Mouse (Mus musculus): ENCODE results near the gene Mrln. TPM values are rescaled to one million over a fixed set of nuclear protein-coding genes. Genes with fewer than 3 reads are reported as not detected.
A peak's percentile ranks its signal among the peaks of the same experiment; 100 is the strongest.

Gene Mrln
- 0.94 and 3.6 TPM in 2 replicates for polyA plus RNA-seq (2015; fragmentation: Nextera tagmentation; extraction: Ambion mirVana)

DNA sequence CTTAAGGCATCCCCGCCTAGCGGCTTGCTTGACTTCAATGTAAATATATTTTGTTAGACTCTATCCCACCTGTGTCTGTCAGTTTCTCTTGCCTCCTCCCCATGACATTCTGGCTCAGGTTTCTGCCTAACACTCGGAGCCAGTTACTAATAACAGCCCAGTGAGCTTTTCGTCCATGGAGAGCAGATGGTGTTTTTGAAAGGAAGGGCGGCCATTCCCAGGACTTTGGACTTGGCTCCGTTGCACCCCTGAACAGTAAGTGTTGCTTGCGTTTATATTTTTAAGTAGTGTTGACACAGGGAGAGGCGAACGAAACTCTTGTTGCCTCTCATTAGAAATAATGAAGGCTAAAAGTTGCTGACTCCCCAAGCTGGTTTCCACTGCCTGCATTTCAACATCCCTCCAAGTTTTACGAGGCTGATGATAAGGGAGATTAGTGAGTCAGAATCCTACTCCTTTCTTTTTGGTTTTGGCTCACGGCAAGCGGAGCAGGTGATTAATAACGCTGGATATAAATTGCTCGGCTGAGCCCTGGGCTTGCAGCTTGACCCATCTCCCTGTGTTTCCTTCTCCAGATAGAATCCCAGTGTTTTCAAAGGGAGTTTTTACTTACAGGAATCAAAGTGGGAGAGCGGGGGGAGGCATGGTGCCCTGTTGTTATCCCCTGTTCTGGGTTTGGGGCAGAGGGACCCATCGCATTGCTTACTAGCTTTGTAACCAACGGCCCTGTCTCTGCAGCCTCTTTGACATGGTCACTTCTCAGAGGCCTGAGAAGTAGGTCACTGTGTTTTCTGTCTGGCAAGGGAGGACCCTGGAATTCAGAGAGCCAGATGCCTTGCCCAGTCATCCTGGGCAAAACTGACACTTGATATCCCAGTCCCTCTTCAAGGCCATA, at the start of gene Mrln:
Mrln (plus strand) TSS at position 160 of the 895 bp plus-strand sequence.
- Histone ChIP-seq H3K9ac (ENCODE audit: low read depth, low read length) (no peak within 1 kb of the TSS), H3K4me2 (ENCODE audit: low read length) (no peak within 1 kb of the TSS), H3K9me3 (ENCODE audit: control insufficient read depth, low read length) (no peaks in the 10 kb centered on the region), H3K36me3 (ENCODE audit: control insufficient read depth, insufficient read depth, low read length) (no peaks in the 10 kb centered on the region), H3K4me1 (ENCODE audit: control insufficient read depth, insufficient read depth, low read depth, low read length) (no peaks in the 10 kb centered on the region; the same call in 1 of the 2 replicates), H3K27me3 (replicated peaks; ENCODE audit: control insufficient read depth, insufficient read depth, low read length) (no peaks in the 10 kb centered on the region), H3K27ac (ENCODE audit: low read depth, low read length) (no peak within 1 kb of the TSS), H3K4me3 (ENCODE audit: low read length) (no peak within 1 kb of the TSS)
- WGBS, result 58% methylated on average over 17 of the region's 17 CpGs
- no peak for ATAC-seq

GRCm38 (mm10) chr10:70156431-70157165, 47.9 kb upstream of the Mrln start:
- H3K4me2 ChIP-seq (ENCODE audit: low read length), result no peak overlapping the region
- ATAC-seq, result no peak
- WGBS, result 79% methylated on average over 3 of the region's 3 CpGs
- H3K27me3 ChIP-seq (replicated peaks; ENCODE audit: control insufficient read depth, insufficient read depth, low read length), result no peaks in the 10 kb centered on the region
- H3K36me3 ChIP-seq (ENCODE audit: control insufficient read depth, insufficient read depth, low read length), result peaks cover 9% of the 10 kb centered on the region
- H3K9ac ChIP-seq (ENCODE audit: low read depth, low read length), result no peak overlapping the region
- no peak overlapping the region for H3K27ac ChIP-seq (ENCODE audit: low read depth, low read length)
- H3K4me3 ChIP-seq (ENCODE audit: low read length), result no peak overlapping the region
- peaks cover 6% of the 10 kb centered on the region for H3K4me1 ChIP-seq (ENCODE audit: control insufficient read depth, insufficient read depth, low read depth, low read length)
- H3K9me3 ChIP-seq (ENCODE audit: control insufficient read depth, low read length), result no peaks in the 10 kb centered on the region

DNA sequence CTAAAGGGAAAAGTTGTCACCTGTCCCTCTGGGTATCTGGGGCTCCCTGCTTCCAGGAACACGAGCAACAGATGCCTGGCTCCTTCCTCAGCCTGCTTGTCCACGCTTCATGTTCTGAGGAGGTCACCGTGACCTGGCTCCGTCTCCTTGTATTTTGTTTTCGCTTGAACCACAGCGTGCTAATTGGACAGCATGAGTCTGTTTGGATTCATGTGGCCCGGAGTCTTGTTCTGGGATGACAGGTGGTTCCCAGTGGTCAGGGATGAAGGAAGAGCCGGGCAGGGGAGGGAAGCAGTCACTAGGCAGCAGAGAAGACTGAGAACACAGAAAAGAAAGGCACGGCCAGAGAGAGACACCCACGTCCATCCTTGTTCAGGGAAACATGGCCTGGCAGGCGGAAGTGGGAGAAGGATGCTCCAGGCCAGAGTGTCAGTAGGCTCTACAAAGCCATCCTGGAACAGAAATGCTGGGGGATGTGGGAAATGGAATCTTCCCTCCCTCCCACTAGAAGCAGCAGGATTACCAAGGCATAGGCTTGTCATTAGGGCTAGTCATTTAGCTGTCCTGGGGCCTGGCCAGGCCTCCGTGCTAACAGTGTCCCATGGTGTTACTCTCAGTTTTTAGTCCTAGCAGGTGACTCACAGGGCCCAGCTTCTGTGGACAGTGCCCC, 44.7 kb upstream of the Mrln start:
- no peak for ATAC-seq
- H3K36me3 ChIP-seq (ENCODE audit: control insufficient read depth, insufficient read depth, low read length), result peaks cover 9% of the 10 kb centered on the region
- no peaks in the 10 kb centered on the region for H3K9me3 ChIP-seq (ENCODE audit: control insufficient read depth, low read length)
- no peak overlapping the region for H3K27ac ChIP-seq (ENCODE audit: low read depth, low read length)
- peaks cover 9% of the 10 kb centered on the region; the same call in 1 of the 2 replicates for H3K4me1 ChIP-seq (ENCODE audit: control insufficient read depth, insufficient read depth, low read depth, low read length)
- H3K4me2 ChIP-seq (ENCODE audit: low read length), result no peak overlapping the region
- H3K4me3 ChIP-seq (ENCODE audit: low read length), result no peak overlapping the region
- WGBS, result 64% methylated on average over 12 of the region's 12 CpGs
- H3K9ac ChIP-seq (ENCODE audit: low read depth, low read length), result peak overlapping the region; percentile 13; the same call in 1 of the 2 replicates
- no peaks in the 10 kb centered on the region for H3K27me3 ChIP-seq (replicated peaks; ENCODE audit: control insufficient read depth, insufficient read depth, low read length)

DNA sequence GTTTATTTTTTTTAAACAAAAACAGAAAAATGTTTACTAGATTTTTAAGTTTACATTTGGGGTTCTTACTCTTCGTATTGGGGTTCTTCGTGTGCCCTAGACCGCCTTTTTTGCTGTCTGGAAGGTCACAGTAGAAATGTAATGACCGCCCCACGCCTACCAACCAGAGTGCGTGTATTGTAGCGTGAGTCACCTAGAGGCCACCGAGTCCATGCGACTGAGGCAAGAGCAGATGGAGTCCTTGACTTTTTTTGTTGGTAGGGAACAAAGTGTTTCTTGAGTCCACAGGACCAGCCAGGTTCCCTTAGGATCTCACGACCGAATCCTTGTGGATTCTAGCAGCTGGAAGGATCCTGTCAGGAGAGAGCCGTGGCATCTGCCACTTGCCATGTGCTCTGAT, 43.7 kb upstream of the Mrln start:
- ATAC-seq, result no peak
- Histone ChIP-seq H3K4me3 (ENCODE audit: low read length) (no peak overlapping the region), H3K4me1 (ENCODE audit: control insufficient read depth, insufficient read depth, low read depth, low read length) (peaks cover 9% of the 10 kb centered on the region; the same call in 1 of the 2 replicates), H3K36me3 (ENCODE audit: control insufficient read depth, insufficient read depth, low read length) (peaks cover 4% of the 10 kb centered on the region; the same call in 1 of the 2 replicates), H3K9me3 (ENCODE audit: control insufficient read depth, low read length) (no peaks in the 10 kb centered on the region), H3K27me3 (replicated peaks; ENCODE audit: control insufficient read depth, insufficient read depth, low read length) (no peaks in the 10 kb centered on the region), H3K27ac (ENCODE audit: low read depth, low read length) (no peak overlapping the region), H3K4me2 (ENCODE audit: low read length) (no peak overlapping the region), H3K9ac (ENCODE audit: low read depth, low read length) (no peak overlapping the region)
- WGBS, result 89% methylated on average over 12 of the region's 12 CpGs

DNA sequence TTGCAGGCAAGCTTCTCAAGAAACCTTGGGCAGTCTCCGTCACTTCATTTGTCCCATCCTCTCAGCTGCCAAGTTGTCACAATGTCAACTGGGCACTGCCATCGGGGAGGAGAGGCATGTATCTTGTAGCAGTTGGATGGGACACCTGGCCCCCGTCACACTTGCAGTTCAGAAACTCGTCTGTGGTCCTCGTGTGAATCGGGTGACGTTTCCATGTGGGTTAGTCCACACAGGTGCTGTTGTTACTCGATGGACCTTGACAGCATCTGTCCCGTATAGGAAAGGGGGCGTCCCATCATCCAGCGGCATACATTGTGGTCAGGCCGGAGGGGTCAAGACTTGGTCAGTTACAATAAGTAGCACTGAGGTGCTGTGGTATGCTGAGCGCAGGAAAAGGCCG, 43.0 kb upstream of the Mrln start:
- Histone ChIP-seq H3K4me1 (ENCODE audit: control insufficient read depth, insufficient read depth, low read depth, low read length) (peaks cover 9% of the 10 kb centered on the region; the same call in 1 of the 2 replicates), H3K27me3 (replicated peaks; ENCODE audit: control insufficient read depth, insufficient read depth, low read length) (no peaks in the 10 kb centered on the region), H3K9me3 (ENCODE audit: control insufficient read depth, low read length) (no peaks in the 10 kb centered on the region), H3K4me2 (ENCODE audit: low read length) (no peak overlapping the region), H3K36me3 (ENCODE audit: control insufficient read depth, insufficient read depth, low read length) (no peaks in the 10 kb centered on the region), H3K4me3 (ENCODE audit: low read length) (no peak overlapping the region), H3K9ac (ENCODE audit: low read depth, low read length) (no peak overlapping the region), H3K27ac (ENCODE audit: low read depth, low read length) (no peak overlapping the region)
- WGBS, result 87% methylated on average over 14 of the region's 14 CpGs
- ATAC-seq, result no peak

GRCm38 (mm10) chr10:70163681-70164080, 40.8 kb upstream of the Mrln start:
- Histone ChIP-seq H3K36me3 (ENCODE audit: control insufficient read depth, insufficient read depth, low read length) (peaks cover 6% of the 10 kb centered on the region; the same call in 1 of the 2 replicates), H3K9ac (ENCODE audit: low read depth, low read length) (no peak overlapping the region), H3K4me3 (ENCODE audit: low read length) (no peak overlapping the region), H3K9me3 (ENCODE audit: control insufficient read depth, low read length) (no peaks in the 10 kb centered on the region), H3K27me3 (replicated peaks; ENCODE audit: control insufficient read depth, insufficient read depth, low read length) (no peaks in the 10 kb centered on the region), H3K4me2 (ENCODE audit: low read length) (no peak overlapping the region), H3K27ac (ENCODE audit: low read depth, low read length) (peak overlapping the region; percentile 16; the same call in 1 of the 2 replicates), H3K4me1 (ENCODE audit: control insufficient read depth, insufficient read depth, low read depth, low read length) (peaks cover 11% of the 10 kb centered on the region; the same call in 1 of the 2 replicates)
- ATAC-seq, result peak; percentile 58; the same call in 1 of the 2 replicates
- WGBS, result 45% methylated on average over 5 of the region's 5 CpGs

DNA sequence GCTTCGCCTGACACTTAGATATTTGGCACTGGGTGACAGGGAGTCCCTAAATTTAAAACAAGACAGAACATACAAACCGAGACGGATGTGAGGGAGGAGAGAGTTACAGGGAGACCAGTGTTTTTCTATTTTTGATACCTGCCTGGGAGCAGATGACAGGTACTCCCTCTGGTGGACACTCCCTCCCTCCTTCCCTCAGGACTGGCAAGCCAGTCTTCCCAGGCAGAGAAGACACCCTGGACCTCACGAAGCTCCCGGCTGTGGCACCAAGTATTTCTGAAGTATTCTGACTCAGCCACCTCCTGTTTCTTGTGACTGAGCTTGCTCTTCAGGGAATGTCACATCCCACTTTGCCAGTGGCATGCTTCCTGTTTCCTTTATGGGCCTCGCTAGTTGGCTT, 38.6 kb upstream of the Mrln start:
- no peaks in the 10 kb centered on the region for H3K9me3 ChIP-seq (ENCODE audit: control insufficient read depth, low read length)
- 76% methylated on average over 6 of the region's 6 CpGs for WGBS
- no peak overlapping the region for H3K9ac ChIP-seq (ENCODE audit: low read depth, low read length)
- H3K4me3 ChIP-seq (ENCODE audit: low read length), result no peak overlapping the region
- H3K27me3 ChIP-seq (replicated peaks; ENCODE audit: control insufficient read depth, insufficient read depth, low read length), result no peaks in the 10 kb centered on the region
- H3K36me3 ChIP-seq (ENCODE audit: control insufficient read depth, insufficient read depth, low read length), result peaks cover 6% of the 10 kb centered on the region
- no peak for ATAC-seq
- H3K4me2 ChIP-seq (ENCODE audit: low read length), result no peak overlapping the region
- peaks cover 17% of the 10 kb centered on the region; the same call in 1 of the 2 replicates for H3K4me1 ChIP-seq (ENCODE audit: control insufficient read depth, insufficient read depth, low read depth, low read length)
- H3K27ac ChIP-seq (ENCODE audit: low read depth, low read length), result no peak overlapping the region

- ATAC-seq, result no peak
- Histone ChIP-seq H3K9me3 (ENCODE audit: control insufficient read depth, low read length) (no peaks in the 10 kb centered on the region), H3K4me2 (ENCODE audit: low read length) (no peak overlapping the region), H3K9ac (ENCODE audit: low read depth, low read length) (no peak overlapping the region), H3K4me3 (ENCODE audit: low read length) (no peak overlapping the region), H3K27me3 (replicated peaks; ENCODE audit: control insufficient read depth, insufficient read depth, low read length) (no peaks in the 10 kb centered on the region), H3K4me1 (ENCODE audit: control insufficient read depth, insufficient read depth, low read depth, low read length) (peaks cover 17% of the 10 kb centered on the region; the same call in 1 of the 2 replicates), H3K27ac (ENCODE audit: low read depth, low read length) (no peak overlapping the region), H3K36me3 (ENCODE audit: control insufficient read depth, insufficient read depth, low read length) (peaks cover 6% of the 10 kb centered on the region)
- 93% methylated on average over 5 of the region's 5 CpGs for WGBS
Measured at GRCm38 (mm10) chr10:70166427-70166826, 38.0 kb upstream of the Mrln start.
